Mouse (Mus musculus): Measurements from ENCODE around the gene Fbxo11.
"Not testable (repeated sequence)": the region's sequence is repeated elsewhere in the genome, so short reads cannot be mapped to it uniquely, and the experiment has no call there.

The Fbxo11 gene

DNA sequence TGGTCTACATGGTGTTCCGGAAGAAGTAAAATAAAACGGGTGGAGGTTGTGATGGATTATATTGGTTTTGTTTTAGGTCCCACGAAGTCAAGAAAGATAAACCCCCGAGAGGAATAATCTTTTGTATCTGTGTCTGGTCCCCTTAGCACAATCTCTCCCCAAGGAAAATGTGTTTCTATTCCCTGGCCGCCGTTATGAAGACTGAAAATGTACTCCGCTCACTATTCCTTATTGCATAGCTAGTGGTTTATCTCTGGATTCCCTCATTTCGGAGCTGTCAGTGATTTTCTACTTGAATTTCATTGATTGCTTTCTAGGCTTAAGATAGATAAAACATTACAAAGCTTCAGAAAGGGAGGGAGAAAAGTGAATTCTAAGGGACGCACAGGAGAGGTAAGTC lies 1.7 kb upstream of the Fbxo11 start:
- DNase-seq: no peak

GRCm38 (mm10) chr17:88065801-88066646 lies 933 bp upstream of the Fbxo11 start:
- DNase-seq: peak; percentile 88 to 95

- peak; percentile 23 to 31 for DNase-seq
Measured at GRCm38 (mm10) chr17:88064347-88065030, 602 bp downstream of the Fbxo11 start.

DNA sequence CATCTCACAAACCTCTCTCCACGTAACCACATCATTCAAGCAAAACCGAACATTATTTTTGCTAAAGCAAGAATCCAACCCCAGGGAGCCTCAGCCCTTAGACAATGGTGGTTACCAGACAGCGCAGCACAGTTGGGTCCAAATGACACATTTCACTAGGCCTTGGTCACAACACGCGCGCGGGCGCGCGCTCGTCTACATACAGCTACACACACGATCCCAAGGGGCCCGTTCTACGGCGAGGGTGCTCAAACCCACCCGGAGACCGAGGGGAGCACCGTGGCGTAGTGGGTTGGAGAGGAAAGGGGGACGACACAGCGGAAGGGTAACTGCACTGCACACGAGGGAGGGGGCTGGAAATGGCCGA lies 1.1 kb downstream of the Fbxo11 start:
- peak; percentile 26 to 52 for DNase-seq

DNA sequence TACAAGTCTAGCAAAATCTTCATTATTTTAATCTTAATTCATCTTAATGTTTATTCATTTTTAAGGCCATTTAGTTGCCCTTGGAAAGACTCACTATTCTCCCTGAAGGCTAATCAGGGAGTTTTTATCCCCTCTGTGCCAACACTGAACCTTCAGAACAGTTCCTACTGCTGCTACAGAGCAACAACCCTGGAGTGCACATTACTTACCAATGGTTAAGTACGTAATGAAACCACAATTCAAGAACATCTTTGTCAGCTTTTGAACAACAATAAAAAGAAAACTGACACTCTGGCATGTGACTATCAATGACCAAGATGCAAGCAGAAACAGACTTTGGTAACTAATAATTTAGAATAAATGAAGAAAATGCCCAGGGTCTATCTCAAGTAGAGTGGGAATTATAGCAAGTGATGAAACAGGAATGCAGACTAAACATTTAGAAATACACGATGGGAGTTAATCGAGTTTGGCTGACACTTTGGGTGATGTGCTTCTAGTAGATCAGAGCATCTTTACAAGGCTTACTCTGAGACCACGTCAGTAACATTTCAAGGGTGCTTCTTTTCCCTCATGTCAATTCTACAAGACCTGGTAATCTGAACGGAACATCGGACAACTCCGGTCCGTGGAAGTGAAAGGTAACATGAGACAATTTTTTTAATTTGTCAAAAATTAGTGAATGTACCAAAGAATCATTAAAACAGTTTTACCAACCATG lies 2.1 kb downstream of the Fbxo11 start:
- no peak for DNase-seq

DNA sequence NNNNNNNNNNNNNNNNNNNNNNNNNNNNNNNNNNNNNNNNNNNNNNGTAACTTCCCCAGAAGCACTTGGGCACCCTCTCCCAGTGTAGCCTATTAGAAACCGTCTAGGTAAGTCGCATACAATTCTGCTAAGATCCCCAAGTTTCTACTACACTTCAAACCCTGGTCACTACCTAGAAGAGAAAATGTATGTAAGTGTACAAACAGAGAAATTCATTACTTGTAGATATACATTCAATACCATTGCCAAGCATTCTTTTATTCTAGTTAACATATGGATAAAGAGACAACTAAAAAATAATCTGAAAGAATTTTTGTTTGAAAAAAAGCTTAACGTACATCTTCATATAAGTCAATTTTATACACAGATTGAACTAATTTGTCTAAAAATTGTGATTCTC lies 3.1 kb downstream of the Fbxo11 start:
- no peak for DNase-seq

DNA sequence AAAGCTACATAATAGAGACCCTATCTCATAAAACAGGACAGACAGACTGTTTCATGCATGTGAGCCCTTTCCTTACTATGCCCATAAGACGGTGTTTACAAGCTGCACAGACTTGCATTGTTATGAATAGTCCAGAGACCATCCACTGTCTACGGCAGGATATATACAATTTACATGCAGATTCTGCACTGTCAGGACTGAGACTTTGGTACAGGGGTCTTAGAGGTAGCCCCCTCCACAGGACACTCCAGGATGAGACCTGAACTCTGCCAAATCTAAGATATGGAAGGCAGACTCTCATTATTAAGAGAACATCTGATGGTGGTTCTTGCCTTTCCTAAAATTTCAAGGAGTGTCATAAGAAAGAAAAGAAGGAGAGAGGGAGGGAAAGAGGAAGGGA lies 6.8 kb downstream of the Fbxo11 start:
- DNase-seq: no peak

DNA sequence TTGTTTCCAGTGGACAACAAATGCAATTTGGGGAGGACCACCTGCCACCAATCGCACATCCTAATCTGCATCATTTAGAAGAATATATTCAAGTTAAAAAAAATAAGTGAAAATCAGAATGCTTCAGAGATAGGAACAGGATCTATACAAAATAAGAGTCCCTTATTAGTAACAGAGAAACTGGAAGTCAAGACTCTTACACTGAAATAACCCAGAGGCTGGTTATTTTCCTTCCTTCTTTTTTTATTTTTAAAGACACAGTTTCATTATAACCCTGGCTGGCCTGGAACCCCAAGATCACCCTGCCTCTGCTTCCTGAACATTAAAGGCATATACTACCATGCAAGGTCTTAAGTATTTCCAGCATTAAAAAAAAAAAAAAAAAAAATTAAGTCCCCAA lies 7.2 kb downstream of the Fbxo11 start:
- DNase-seq: no peak

DNA sequence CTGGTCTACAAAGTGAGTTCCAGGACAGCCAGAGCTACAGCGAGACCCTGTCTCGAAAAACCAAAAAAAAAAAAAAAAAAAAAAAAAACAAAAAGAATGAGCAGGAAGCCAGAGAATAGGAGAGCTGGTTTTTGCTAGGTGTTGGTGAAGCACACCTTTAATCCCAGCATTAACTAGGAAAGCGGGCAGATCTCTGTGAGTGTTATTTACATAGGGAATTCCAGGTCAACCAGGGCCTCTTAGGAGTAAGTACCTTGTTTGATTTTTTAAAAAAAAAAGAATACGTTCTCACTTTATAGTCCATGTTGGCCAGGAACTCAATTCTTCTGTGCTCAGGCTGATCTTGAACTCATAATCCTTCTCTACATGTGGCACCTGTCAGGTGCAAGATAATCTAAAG lies 13.4 kb downstream of the Fbxo11 start:
- no peak for DNase-seq

DNA sequence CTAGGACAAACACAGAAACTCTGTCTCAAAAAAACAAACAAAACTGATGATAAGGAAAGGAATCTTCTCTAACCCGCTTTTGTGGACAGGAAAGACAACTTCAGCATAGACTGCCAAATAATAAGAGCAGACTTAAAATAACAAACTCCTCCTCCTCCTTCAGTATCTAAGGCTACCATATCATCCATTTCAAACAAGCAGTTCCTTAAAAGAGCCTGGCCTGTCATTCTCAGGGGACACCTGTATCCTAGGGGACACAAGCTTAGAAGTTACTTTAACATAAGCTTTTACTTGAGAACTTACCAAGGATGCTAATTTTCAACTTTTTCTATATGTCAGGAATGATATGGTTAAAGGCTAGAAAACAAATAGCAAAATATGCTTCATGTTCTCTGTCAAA lies 14.2 kb downstream of the Fbxo11 start:
- no peak for DNase-seq

GRCm38 (mm10) chr17:88050318-88050717 lies 14.8 kb downstream of the Fbxo11 start:
- DNase-seq: no peak

- peak in 1 of 2 experiments; percentile 15 for DNase-seq
Measured at GRCm38 (mm10) chr17:88042099-88043086, 22.7 kb downstream of the Fbxo11 start.

DNA sequence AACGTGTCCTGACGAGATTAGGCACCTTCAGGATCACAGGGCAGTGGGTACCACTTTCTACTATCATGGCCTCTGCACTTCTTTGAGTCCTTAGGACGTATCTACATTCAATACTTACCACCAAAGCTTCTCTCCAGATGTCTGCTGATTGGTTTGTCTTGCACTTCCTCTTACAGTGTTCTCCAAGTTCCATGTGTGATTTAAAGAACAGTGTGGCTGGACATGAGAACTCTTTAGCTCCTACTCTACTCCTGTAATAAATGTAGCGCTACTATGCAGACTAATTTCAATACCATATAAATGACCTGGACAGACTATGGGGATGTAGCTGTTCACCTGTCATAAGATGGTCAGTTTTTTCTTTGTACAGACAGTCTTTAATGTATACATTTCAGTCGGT lies 24.3 kb downstream of the Fbxo11 start:
- DNase-seq: no peak

GRCm38 (mm10) chr17:88034418-88034817 lies 30.7 kb downstream of the Fbxo11 start:
- DNase-seq: no peak

DNA sequence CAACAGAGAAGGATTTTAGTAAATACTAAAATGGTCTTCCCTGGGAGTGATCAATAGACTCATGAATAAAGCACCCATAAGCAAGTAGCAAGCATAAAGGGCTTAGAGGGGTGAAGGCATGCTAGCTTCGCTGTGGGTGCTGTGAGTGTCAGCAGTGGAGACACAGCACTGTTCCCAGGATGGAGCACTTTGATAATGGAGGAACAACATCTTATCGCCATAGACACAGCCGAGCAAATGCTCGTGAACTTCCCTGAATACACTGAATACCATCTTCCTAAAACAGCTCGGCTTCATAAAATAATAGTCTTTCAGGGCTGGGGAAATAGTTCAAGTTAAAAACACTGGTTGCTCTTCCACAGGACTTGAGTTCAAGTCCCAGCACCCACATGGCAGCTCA lies 33.3 kb downstream of the Fbxo11 start:
- no peak for DNase-seq

GRCm38 (mm10) chr17:88029194-88029970 lies 35.7 kb downstream of the Fbxo11 start:
- no peak for DNase-seq

- peak; percentile 40 to 52 for DNase-seq
Measured at GRCm38 (mm10) chr17:88025227-88025626, 39.9 kb downstream of the Fbxo11 start.

- no peak for DNase-seq
Measured at GRCm38 (mm10) chr17:88023924-88024323, 41.2 kb downstream of the Fbxo11 start.

DNA sequence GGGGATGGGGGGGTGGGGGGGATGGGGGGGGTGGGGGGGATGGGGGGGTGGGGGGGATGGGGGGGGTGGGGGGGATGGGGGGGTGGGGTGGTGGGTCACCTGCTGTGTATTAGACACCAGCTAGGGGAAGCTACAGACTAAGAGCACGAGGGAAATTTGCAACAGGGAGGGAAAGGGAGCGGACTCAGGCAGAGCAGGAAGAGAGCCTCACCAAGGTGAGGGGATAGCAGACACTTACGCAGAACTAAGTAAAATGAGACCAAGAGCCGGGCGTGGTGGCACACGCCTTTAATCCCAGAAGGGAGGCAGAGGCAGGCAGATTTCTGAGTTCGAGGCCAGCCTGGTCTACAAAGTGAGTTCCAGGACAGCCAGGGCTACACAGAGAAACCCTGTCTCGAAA lies 49.1 kb downstream of the Fbxo11 start:
- DNase-seq: not testable (repeated sequence)

- DNase-seq: no peak
Measured at GRCm38 (mm10) chr17:88014456-88014855, 50.6 kb downstream of the Fbxo11 start.

DNA sequence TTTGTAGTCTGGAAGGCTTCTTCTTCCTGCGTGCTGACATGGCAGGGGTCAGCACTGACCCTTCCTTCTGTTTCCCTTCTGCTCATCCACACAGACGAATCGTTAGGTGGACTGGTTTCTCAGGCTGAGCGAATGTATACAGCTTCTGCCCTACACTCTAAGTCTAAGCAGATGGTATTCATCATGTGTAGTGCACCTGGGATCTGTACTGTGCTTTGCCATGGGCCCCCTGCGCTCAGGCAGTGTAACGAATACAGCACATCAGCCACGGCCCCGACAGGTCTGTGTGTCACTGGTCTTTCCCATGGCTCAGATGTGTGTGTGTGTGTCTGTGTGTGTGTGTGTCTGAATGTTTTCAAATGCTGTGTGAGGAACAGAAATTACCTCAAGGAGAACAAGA lies 58.1 kb downstream of the Fbxo11 start:
- DNase-seq: no peak

DNA sequence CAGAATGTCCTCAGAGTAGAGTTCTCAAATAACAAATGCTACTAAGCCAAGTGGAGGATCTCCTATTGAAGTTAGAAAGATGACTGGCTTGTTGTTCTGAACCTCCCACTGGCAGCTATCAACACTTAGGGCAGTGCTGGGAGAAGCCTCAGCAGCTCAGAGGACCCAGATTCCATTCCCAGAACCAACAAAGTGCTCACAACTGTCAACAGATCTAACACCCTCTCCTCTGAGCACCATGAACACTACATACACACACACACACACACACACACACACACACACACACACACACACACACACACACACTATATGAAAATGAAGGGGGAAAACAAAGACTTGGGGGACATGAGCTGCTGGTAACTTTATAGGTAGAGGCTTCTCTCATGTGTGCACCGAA lies 60.2 kb downstream of the Fbxo11 start:
- DNase-seq: no peak
